Mouse (Mus musculus) right cerebral cortex, postnatal 36 days (tissue): Measurements from ENCODE around the gene Sco2.

ENCODE experiments used
- DNase-seq, 2 experiments: peaks; one replicate each; pipeline ENCODE4 v3.0.0; 2022; ENCODE audit warnings: low spot score in 2 of 2, mixed read lengths in 1 of 2

Gene Sco2

GRCm38 (mm10) chr15:89373762-89374248 is at the start of gene Sco2:
TSS of gene Sco2 (minus strand) at chr15:89373846.
- DNase-seq = peak; percentile 87 to 91

- no peak for DNase-seq
These were observed 48.3 kb upstream of the Sco2 start for GRCm38 (mm10) chr15:89421938-89422337.

- DNase-seq = no peak
These were observed 41.6 kb upstream of the Sco2 start for GRCm38 (mm10) chr15:89415282-89415681.

- no peak for DNase-seq
These were observed 36.5 kb upstream of the Sco2 start, which contains the start of gene Syce3 for GRCm38 (mm10) chr15:89410118-89410517. TSS of gene Syce3 (minus strand) at chr15:89410503.

DNA sequence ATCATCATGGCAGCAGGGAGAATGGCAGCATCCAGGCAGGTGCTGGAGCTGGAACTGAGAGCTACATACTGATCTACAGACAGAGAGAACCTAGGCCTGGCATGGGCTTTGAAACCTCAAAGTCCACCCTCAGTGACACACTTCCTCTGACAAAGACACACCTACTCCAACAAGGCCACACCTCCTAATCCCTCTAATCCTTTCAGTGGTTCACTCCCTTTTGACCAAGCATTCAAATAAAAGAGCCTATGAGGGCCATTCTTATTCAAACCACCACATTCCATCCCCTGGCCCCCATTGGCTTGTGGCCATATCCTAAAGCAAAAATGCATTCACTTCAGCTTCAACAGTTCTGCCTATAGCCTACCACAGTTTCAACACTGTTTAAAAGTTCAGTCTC is 33.0 kb upstream of the Sco2 start:
- no peak for DNase-seq

DNA sequence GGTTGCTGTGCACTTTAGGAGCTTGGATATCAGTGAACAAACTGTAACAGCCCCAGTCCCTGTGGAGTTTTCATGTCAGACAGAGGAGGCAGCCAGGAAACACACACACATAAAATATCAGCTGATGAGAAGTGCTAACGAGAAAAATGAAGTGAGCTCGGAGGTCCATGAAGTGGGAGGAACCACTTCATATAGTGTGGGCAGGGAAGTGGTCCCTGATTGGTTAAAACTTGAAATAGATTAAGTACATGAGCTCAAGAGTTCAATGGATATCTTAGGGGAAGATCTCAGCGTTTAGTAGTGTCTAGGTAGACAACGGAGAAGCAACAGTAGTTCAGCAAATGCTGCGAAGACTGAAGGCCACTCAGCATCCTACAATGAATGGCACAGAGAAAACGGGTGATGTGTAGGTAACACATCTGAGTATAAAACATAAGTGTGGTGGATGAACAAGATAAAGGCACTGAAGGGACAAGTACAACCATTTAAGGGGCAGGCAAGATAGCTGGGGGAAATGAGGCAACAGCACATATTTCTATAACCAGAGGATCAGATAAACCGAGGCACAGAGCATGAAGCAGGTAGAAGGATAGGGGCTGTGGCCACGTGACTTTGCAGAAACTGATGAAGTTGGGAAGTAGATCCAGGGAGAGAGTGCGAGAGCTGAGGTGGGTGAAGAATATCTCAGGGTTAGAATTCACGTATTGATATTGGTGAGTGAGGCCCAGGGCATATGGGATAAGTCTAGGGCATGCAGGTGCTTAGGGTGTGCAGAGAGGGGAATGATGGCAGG is 31.4 kb upstream of the Sco2 start:
- no peak for DNase-seq

- DNase-seq = no peak
These were observed 28.8 kb upstream of the Sco2 start for GRCm38 (mm10) chr15:89402471-89402870.

- DNase-seq = no peak
These were observed 26.1 kb upstream of the Sco2 start for GRCm38 (mm10) chr15:89399716-89400115.

DNA sequence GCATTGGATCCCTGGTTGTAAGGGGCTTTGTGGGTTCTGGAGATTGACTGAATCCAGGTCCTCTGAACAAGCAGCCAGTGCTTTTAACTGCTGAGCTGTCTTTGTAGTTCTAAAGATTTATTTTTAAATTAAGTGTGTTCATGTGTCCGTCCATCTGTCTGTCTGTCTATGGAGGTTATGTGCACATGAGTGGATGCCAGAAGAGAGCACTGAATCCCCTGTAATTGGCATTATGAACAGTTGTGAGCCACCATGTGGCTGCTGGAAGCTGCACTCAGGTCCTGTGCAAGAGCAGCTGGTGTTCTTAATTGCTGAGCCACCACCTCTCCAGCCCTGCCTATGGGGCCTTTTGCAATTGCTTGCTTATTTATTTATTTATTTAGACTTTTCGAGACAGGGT is 24.5 kb upstream of the Sco2 start:
- no peak for DNase-seq

GRCm38 (mm10) chr15:89396883-89397282 is 23.2 kb upstream of the Sco2 start:
- DNase-seq = no peak

GRCm38 (mm10) chr15:89390081-89390480 is 16.4 kb upstream of the Sco2 start:
- no peak for DNase-seq

GRCm38 (mm10) chr15:89387127-89387526 is 13.5 kb upstream of the Sco2 start:
- no peak for DNase-seq

- no peak for DNase-seq
These were observed 11.0 kb upstream of the Sco2 start, which contains the start of gene Klhdc7b for GRCm38 (mm10) chr15:89384617-89385016. TSS of gene Klhdc7b (plus strand) at chr15:89384917.

DNA sequence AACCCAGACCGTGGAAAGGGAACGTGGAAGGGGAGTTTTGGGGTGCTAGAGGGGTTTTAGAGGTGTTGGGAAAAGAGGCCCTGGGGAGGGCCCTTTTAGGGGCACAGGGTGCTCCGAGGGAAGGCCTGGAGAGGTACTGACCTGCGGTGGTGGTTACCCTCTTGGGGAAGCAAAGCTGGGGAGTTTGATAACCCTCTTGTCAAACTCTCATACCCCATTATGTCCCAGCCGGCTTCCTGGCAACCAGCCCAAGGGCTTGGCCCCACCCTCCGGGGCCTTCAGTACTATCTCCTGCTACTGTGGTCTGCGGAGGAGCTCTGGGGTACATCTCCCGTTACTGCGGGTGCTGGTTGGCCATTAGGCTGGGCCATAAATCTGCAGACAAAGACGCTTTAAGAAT is 5.8 kb upstream of the Sco2 start:
- no peak for DNase-seq

- DNase-seq = no peak
These were observed 5.3 kb upstream of the Sco2 start, which contains the start of gene Odf3b for GRCm38 (mm10) chr15:89378831-89379401. TSS of gene Odf3b (minus strand) at chr15:89379282.

- no peak for DNase-seq
These were observed 4.5 kb upstream of the Sco2 start for GRCm38 (mm10) chr15:89377938-89378828.

DNA sequence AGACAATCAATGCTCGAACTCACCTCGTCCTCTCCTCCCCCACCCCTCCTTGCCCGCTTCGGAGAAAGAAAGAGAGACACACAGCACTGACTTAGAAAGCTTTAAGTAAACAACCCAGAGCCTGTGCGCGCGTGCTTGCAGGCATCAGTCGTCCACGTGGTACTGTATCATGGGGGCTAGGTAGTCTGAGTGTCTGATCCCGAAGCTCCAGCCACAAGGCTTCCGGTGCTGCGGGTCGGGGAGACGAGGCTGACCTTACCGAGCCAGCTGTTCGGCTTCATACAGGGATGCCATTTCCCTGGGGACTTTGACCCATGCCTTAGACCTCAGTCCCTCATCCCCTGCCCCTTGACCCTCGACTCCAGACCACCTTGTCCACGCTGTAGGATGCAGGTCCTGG is 3.7 kb upstream of the Sco2 start:
- no peak for DNase-seq

GRCm38 (mm10) chr15:89376957-89377356 is 3.3 kb upstream of the Sco2 start, which contains the start of gene Tymp:
TSS of gene Tymp (minus strand) at chr15:89377039.
- no peak for DNase-seq

DNA sequence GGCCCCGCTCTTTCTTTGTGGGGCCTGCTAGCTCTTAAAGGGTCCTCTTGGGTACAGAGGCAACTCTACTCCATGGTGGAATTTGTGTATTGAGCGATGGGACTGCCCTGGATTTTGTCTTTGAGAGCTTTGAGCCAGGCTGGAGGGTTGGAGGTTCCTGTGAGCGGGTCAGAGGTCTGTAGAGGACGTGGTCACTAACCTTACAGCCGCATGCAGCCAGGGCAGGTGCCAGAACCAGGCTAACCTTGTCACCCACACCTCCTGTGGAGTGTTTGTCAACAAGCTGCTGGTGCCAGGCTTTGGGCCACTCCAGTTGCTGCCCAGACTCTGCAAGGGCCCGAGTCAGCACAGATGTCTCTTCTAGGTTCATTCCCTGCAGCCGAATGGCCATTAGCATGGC is 2.4 kb upstream of the Sco2 start:
- no peak for DNase-seq

- DNase-seq = no peak
These were observed 1.3 kb upstream of the Sco2 start for GRCm38 (mm10) chr15:89374801-89375534.

GRCm38 (mm10) chr15:89374340-89374739 is 694 bp upstream of the Sco2 start:
- no peak for DNase-seq
